Mouse (Mus musculus) WW6 (cell line): Measurements from ENCODE around the gene Gm4969.
"Not testable (repeated sequence)": the region's sequence is repeated elsewhere in the genome, so short reads cannot be mapped to it uniquely, and the experiment has no call there.

Source experiments
- DNase-seq: peaks from one replicate; pipeline ENCODE4 v3.0.0-alpha.2; 2013; ENCODE audit warnings: low read depth, low spot score

The Gm4969 gene

GRCm38 (mm10) chr7:19118028-19118771, at the start of gene Gm4969:
Gene Gm4969, minus strand, starts transcription at chr7:19118368.
- peak; percentile 87 for DNase-seq

- DNase-seq: no peak
Observed at GRCm38 (mm10) chr7:19166990-19167389, 48.8 kb upstream of the Gm4969 start.

GRCm38 (mm10) chr7:19165656-19166423, 47.7 kb upstream of the Gm4969 start, which contains the start of gene Gipr:
Gene Gipr, minus strand, starts transcription at chr7:19166127.
- no peak for DNase-seq

GRCm38 (mm10) chr7:19164978-19165377, 46.8 kb upstream of the Gm4969 start:
- DNase-seq: no peak

GRCm38 (mm10) chr7:19164189-19164588, 46.0 kb upstream of the Gm4969 start:
- DNase-seq: peak; percentile 89

GRCm38 (mm10) chr7:19163752-19164151, 45.6 kb upstream of the Gm4969 start:
- DNase-seq: no peak

GRCm38 (mm10) chr7:19162928-19163327, 44.8 kb upstream of the Gm4969 start:
- no peak for DNase-seq

GRCm38 (mm10) chr7:19160115-19160514, 41.9 kb upstream of the Gm4969 start:
- DNase-seq: no peak

GRCm38 (mm10) chr7:19159411-19159810, 41.2 kb upstream of the Gm4969 start:
- DNase-seq: no peak

GRCm38 (mm10) chr7:19158601-19159000, 40.4 kb upstream of the Gm4969 start:
- no peak for DNase-seq

GRCm38 (mm10) chr7:19157160-19157800, 39.1 kb upstream of the Gm4969 start:
- peak; percentile 61 for DNase-seq

- DNase-seq: no peak
Observed at GRCm38 (mm10) chr7:19155825-19156475, 37.8 kb upstream of the Gm4969 start.

GRCm38 (mm10) chr7:19154796-19155195, 36.6 kb upstream of the Gm4969 start:
- DNase-seq: no peak

GRCm38 (mm10) chr7:19151121-19151520, 33.0 kb upstream of the Gm4969 start:
- DNase-seq: not testable (repeated sequence)

- DNase-seq: peak; percentile 86
Observed at GRCm38 (mm10) chr7:19149626-19150025, 31.5 kb upstream of the Gm4969 start, which contains the start of gene Snrpd2. Gene Snrpd2, plus strand, starts transcription at chr7:19149722.

GRCm38 (mm10) chr7:19148875-19149541, 30.8 kb upstream of the Gm4969 start, which contains the start of gene Qpctl:
Gene Qpctl, minus strand, starts transcription at chr7:19149291.
- peak; percentile 99 for DNase-seq

GRCm38 (mm10) chr7:19148180-19148874, 30.2 kb upstream of the Gm4969 start:
- no peak for DNase-seq

GRCm38 (mm10) chr7:19147497-19148045, 29.4 kb upstream of the Gm4969 start:
- DNase-seq: no peak

GRCm38 (mm10) chr7:19146793-19147192, 28.6 kb upstream of the Gm4969 start:
- no peak for DNase-seq

- DNase-seq: no peak
Observed at GRCm38 (mm10) chr7:19137380-19137779, 19.2 kb upstream of the Gm4969 start.
